Mouse (Mus musculus) ES-E14 (cell line): Measurements from ENCODE around the gene Gm48552.

Experiments used
- HCFC1 ChIP-seq: IDR thresholded peaks from 2 replicates; pipeline ENCODE4 v1.6.1; 2012; ENCODE audit warnings: low read length, inconsistent platforms, borderline replicate concordance; ENCODE audit not compliant: insufficient read depth
- MAFK ChIP-seq: IDR thresholded peaks from 2 replicates; pipeline ENCODE4 v1.6.1; 2014; ENCODE audit warnings: mild to moderate bottlenecking, low read depth, low read length, inconsistent platforms; ENCODE audit not compliant: insufficient read depth
- ZC3H11A ChIP-seq: IDR thresholded peaks from 2 replicates; pipeline ENCODE4 v1.6.1; 2012; ENCODE audit warnings: low read depth, mild to moderate bottlenecking, inconsistent platforms, low read length, borderline replicate concordance
- ZNF384 ChIP-seq: IDR thresholded peaks from 2 replicates; pipeline ENCODE4 v1.6.1; 2012; ENCODE audit warnings: low read depth, low read length, inconsistent platforms

GRCm38 (mm10) chr10:81428507-81428870, 39.7 kb downstream of the Gm48552 start:
- TF ChIP-seq ZNF384 (no peak), HCFC1 (no peak), MAFK (no peak), ZC3H11A (no peak)
